Mouse (Mus musculus) mouse trophoblast stem cell (cell line): ENCODE data around the gene Slc22a15.

Source experiments
- in situ Hi-C, 2 experiments: fragments of 300-500 bp; cut with MseI, MboI; formaldehyde crosslinking; loops; 2 replicates in 1 of 2; 3 replicates in 1 of 2; pipeline ENCODE4 v1.15.1; 2025

Slc22a15 gene

DNA sequence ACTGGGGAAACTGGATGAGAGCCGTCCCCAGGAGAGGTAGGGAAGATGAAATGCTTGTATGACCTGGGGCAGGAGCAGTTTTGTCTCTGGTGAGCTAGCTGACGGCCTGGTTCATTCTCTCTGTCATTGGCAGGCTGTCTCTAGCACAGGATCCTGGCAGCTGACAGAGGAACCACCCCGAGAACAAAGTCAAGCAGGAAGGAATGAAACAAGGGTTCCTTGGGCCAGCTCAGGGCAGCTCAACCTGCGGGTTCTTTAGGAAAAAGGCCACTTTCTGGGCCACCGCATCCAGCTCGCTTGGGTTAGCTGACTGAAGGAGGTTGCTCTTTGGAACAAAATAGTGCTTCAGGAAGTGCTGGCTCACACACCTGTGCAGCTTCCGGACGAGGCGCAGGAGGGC, 109.5 kb downstream of the Slc22a15 start:
- in situ Hi-C loops, result loop anchor here (5.0 to 25.0 kb wide), 2 partner anchors 202 to 312 kb away; partner anchors contain the start of gene Atp1a1 (in 1 of the 2)

DNA sequence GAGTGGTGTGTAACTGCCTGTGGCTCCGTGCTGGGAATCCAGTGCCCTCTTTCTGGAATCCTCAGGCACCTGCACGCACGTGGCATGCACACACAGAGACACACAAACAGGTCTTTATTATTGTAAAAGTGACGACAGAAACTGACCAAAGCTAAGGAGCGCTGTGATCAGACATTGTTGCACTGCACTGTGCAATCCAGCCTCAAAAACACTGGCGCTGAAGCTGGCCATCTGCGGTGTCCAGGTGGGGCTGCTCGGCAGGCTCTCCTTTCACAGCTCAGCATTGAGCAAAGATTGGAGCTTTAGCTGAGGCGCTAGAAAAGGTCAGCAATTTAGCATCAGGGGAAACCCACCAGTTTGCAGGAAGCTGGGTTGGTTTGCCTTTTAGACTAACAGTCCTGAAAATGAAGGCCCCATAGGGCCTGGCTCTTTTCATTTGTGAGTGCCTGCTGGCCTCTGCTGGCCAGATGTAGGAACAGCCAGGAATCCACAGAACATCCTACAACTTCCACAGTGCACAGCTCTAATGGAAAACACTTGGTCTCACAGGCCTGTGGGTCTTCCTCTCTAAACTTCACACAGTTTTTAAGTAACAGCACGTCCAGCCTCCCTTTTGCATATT, 111.8 kb downstream of the Slc22a15 start:
- in situ Hi-C loops, result loop anchor here (5.0 to 25.0 kb wide), 2 partner anchors 200 to 310 kb away; partner anchors contain the start of gene Atp1a1 (in 1 of the 2)

DNA sequence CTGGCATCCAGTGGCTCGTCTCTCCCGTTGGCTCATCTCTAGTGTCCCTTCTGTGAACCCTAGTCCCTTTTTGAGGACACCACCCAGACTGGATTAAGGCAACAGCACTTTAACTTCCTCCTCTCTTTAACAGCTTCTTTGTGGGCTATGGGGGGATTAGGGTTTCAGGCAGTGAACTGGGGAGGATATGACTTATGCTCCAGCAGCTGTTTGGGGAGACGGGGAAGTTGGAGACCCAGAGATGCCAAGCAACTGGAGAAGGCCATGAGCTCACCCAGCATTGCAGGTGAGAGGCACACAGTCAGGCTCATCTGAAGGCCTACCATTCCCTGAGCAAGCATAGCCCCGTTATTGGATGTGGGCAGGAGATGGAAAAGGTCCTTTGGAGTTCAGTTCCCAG, 112.3 kb downstream of the Slc22a15 start:
- in situ Hi-C loops, result loop anchor here (5.0 to 25.0 kb wide), 2 partner anchors 200 to 310 kb away; partner anchors contain the start of gene Atp1a1 (in 1 of the 2)

DNA sequence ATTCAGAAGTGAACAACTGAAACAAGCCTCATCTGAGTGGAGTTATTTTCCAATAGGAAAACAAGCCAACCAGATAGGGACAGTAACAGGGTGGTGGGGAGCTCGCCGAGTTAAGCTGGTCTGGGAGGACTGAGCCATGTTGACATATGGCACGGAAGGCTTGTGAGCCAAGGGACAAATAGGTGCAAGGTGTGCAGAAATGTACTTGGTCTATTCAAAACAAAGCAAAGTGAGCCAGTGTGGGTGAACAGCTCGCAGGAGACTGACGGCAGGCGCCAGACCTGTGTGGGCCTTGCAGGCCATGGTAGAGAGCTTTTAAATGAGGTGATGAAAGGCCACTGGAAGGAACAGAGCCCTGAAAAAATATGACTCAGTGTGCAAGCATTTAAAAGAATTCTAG, 116.6 kb downstream of the Slc22a15 start:
- in situ Hi-C loops, result loop anchor here in 1 of 2 experiments (5.0 to 25.0 kb wide), 2 partner anchors 195 to 310 kb away; partner anchors contain the start of gene Atp1a1

DNA sequence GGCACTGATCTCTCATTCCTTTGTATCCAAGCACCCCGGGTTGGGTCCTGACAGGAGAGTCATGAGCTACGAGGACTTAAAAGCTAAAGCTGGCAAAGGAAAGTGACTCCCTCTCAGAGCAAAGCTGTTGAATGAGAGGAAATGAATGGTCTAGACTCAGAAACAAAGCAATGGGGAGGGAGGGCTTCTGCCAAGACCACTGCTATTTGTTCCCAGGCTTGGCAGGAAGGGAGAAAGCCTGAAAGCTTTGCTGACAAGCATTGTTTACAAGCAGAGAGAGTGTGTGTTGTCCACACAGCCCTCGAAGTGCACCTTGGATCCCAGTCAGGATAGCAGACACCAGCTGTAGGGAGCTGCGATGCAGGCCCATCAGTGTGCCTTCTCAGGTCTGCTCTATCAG, 117.3 kb downstream of the Slc22a15 start:
- in situ Hi-C loops, result loop anchor here in 1 of 2 experiments (5.0 to 25.0 kb wide), 2 partner anchors 195 to 310 kb away; partner anchors contain the start of gene Atp1a1

DNA sequence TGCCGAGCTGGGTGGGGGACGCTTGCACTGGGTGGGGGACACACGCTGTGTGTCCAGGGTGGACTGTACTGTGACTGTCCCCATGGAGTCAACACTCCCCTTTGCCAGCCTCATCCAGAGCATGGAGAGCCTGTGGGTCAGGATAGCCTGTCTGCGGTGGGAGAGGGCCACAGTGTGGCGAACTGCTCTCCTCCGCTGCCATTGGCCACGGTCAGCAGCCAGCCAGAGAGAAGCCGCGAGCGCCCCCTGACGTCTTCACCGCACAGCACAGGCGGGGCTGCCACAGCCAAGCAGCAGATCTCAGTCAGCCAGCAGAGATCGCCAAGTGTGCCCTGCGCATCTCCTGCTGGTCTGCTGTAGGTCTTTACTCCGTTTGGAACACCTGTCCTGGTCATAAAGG, 118.1 kb downstream of the Slc22a15 start:
- in situ Hi-C loops, result loop anchor here in 1 of 2 experiments (5.0 to 25.0 kb wide), 2 partner anchors 194 to 309 kb away; partner anchors contain the start of gene Atp1a1
